Mouse (Mus musculus) cerebellum, adult (tissue): ENCODE measurements around the gene Tgm4.

Experiments
- ATAC-seq: cut with Nextera tagmentation; 2 replicates; pipeline ENCODE4 v1.9.2; 2017; ENCODE audit warnings: mild to moderate bottlenecking, moderate library complexity, mixed read lengths; ENCODE audit not compliant: insufficient number of reproducible peaks, low FRiP score, low TSS enrichment

The Tgm4 gene

GRCm38 (mm10) chr9:123034426-123034825, at the start of gene Tgm4:
TSS of gene Tgm4 (plus strand) at chr9:123034726.
- ATAC-seq: no peak

- no peak for ATAC-seq
Observed at GRCm38 (mm10) chr9:122998406-122999192, 35.9 kb upstream of the Tgm4 start.

- no peak for ATAC-seq
Observed at GRCm38 (mm10) chr9:122999193-122999586, 35.3 kb upstream of the Tgm4 start.

DNA sequence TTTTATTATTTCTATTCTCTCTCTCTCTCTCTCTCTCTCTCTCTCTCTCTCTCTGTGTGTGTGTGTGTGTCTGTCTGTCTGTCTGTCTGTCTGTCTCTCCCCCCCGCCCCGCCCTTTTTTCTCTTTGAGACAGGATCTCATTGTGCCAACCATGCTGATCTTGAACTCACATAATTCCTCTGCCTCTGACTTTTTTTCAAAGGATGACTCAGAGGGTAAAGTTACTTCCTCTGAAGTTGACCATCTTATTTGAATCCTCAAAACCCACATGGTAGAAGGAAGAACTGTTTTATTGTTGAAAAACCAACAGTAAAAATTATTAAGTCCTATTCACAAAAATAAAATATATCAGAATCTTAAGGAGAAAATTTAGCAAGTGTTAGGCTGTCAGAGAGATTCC, 29.8 kb upstream of the Tgm4 start:
- no peak for ATAC-seq

- no peak for ATAC-seq
Observed at GRCm38 (mm10) chr9:123006071-123006470, 28.5 kb upstream of the Tgm4 start.

DNA sequence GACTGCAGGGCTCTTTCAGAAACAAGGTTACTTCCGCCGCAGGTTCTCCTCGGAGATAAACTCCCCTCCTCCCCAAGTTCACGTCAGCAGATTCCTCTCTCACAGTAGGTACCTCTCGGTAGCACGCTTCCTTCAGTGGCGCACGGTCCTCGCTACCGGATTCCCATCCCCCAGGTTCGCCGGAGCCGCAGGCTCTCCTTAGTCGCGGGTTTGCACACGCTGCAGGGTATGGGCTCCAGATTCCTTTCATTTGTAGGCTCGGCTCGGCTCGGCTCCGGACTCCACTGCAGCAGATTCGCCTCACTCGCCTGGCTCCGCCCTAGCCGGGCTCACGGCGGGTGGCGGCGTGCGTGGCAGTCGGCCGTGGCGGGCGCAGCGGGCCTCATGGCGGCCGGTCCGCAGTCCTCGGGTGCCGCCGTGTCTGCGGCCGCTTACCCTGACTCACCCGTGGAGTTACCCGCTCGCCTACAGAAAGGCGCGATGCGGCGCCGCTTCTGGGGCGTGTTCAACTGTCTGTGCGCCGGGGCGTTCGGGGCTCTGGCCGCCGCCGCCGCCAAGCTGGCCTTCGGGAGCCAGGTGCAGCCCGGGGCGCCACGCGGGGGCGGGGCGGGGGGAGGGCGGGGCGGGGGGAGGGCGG, 13.4 kb upstream of the Tgm4 start, which contains the start of gene Tmem42:
Gene Tmem42 (plus strand): TSS at position 332 of the 637 bp plus-strand sequence.
- ATAC-seq: peak; percentile 85

DNA sequence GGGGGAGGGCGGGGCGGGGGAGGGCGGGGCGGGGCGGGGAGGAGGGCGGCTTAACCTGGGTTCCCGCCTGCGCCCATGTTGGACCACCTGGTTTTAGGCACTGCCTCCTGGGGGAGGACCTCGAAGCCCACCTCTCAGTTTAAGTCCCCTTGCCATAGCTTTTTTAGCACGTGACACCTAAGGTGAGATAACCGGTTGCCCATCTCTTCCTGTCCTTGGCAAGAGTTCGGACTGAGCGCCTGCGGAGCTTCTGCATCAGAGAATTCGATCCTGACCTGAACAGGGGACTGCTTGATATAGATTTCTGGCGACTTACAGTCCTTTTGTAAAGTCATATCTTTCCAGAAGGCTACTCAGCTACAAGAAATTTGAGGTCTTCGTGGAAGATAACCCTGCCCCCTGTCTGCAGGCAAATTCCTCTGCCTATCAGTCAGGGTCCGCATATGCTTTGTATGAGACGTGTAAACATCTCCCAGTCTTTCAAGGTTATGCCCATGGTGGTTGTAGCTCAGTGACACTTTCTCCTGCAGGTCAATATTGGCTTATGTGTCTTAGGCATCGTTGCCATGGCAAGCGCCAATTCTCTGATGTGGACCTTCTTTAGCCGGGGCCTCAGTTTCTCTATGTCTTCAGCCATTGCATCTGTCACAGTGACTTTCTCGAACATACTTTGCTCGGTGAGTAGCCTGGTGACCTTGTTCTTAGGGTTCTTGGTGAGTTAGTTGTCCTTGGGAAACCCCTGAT, 12.7 kb upstream of the Tgm4 start:
- ATAC-seq: peak; percentile 39; the same call in 1 of the 2 replicates

GRCm38 (mm10) chr9:123024201-123024600, 10.3 kb upstream of the Tgm4 start:
- ATAC-seq: no peak

DNA sequence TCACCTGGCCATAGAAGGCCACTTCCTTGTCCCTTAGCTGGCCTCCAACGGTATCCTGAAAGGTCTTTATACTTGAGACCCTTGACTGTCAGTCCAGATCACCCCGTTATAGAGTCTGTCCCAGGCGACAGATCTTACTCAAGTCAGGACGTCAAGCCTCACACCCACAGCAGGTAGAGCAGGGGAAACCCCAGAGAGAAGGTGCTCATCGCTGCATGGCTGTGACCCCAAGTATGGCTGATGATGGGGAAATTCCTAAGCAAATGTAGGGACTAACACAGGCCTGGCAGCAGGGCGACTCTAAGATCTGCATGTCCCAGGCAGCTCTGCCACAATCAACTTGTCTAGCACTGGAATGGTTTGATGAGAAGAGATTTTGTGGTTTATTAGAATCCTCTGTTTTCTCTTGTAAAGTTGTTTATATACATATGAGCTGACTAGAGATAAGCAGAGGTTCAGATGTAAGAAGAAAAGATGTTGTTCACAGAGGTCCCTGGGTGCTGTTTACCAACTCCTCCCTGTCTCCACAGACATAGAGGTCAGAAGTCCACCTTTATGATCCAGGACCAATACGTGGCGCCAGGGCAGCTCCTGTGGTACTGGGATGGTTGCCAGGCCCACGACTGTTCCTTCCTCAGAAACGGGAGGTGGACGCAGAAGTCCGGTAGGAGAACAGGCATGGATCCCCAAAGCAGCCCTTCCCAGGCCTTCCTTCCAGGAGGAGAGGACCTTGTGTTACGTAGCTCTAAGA, 2.9 kb upstream of the Tgm4 start:
- ATAC-seq: no peak

- ATAC-seq: no peak
Observed at GRCm38 (mm10) chr9:123047665-123048064, 13.1 kb downstream of the Tgm4 start.

- ATAC-seq: no peak
Observed at GRCm38 (mm10) chr9:123058724-123059292, 24.3 kb downstream of the Tgm4 start.

DNA sequence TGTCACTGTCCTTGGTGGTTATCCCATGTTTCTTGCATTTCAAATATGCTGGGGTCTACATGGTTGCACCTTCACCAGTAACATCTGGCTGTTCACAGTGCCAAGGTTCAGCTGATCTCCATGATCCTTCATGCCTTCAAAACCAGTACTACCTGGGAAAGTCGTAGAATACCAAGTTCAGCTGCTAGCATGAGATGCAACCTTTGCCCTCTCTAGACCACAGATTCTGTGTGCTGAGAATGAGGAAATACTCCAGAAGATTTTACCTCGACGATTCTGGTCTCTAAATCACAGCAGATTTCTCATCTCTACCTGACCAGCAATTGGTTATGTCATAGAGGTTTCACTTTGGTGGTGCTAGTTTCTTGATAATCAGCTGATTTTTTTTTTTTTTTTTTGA, 25.6 kb downstream of the Tgm4 start:
- no peak for ATAC-seq

DNA sequence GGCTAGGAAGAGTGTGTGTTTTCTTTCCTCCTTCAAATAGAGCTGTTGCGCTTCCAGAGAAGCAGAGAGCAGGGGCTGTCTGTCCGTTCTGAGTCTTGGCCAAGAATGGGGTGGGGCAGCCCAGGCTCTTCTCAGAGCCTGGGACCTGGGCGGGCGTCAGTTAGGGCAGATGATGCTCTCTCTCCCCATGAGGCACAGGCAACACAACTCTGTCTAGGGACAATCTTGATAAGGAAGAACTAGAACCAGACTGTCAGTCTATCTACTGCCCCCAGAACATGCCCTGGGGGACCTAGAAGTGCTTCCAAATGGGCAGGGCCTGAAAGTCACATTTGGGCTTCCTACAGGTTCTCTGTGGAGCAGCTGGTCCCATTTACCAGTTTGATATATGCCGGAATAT, 44.6 kb downstream of the Tgm4 start:
- ATAC-seq: no peak

DNA sequence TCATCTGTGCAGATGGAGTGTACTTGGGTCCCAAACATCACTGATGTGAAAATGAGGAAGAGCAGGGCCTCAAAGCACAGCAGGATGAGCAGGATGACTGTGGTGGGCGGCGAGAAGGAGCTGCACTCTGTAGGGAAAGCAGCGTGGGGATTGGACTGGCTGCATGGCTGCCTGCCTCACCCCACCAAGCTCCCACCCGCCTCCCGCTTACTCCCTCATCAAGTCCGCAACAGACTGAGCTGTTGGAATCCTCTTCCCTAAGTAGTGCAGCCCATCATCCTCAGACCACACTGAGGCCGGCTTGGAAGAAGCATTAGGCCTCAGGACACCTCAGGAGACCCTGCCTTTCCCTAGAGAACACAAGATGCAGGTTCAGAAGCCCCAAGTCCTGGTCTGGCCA, 45.8 kb downstream of the Tgm4 start:
- ATAC-seq: no peak

GRCm38 (mm10) chr9:123080796-123081195, 46.3 kb downstream of the Tgm4 start:
- no peak for ATAC-seq

GRCm38 (mm10) chr9:123085373-123085772, 50.8 kb downstream of the Tgm4 start:
- ATAC-seq: no peak

DNA sequence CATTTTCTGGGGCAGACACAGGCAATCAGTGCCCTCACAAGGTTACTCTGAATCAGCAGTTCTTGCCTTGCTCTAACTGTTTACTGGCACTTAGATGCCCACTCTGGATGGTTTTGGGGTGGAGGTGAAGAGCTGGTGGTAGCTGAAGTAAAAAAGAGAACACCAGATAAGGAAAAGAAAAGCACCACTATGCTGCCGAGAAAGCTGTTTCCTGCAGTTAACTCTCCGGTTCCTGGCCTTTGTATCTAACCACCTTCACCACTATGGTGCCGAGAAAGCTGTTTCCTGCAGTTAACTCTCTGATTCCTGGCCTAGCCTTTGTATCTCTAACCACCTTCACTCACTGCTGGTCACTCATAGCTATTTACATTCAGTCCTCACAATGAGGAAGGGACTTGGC, 53.0 kb downstream of the Tgm4 start:
- ATAC-seq: no peak

DNA sequence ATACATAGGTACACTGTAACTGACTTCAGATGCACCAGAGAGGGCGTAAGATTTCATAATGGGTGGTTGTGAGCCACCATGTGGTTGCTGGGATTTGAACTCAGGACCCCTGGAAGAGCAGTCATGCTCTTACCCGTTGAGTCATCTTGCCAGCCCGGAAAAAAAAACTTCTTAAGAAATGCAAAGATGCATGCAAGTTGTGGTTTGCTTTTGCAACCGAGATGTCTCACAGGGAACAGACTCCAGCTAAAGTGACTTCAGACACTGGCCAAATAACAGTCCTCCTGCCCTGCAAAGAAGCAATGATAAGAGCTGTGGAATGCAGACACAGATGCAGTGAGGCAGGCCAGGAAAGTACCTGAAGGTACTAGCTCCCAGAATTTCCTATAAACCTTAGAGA, 56.3 kb downstream of the Tgm4 start:
- no peak for ATAC-seq

- ATAC-seq: no peak
Observed at GRCm38 (mm10) chr9:123099631-123100455, 65.3 kb downstream of the Tgm4 start.
